Mouse (Mus musculus) MEL (cell line): ENCODE data around the gene Txndc5. TPM values are rescaled to one million over a fixed set of nuclear protein-coding genes. Genes with fewer than 3 reads are reported as not detected.

Source experiments
- DNase-seq: peaks from one replicate; pipeline ENCODE4 v3.0.0; 2011; ENCODE audit warnings: low read depth, low spot score
- H3K27ac ChIP-seq: 2 replicates; pipeline ENCODE4 v1.5.1; 2012; ENCODE audit warnings: low read depth, mild to moderate bottlenecking, control low read depth, low read length, moderate library complexity; ENCODE audit not compliant: control insufficient read depth
- H3K27me3 ChIP-seq, 2 experiments: fragments of 150-350 bp in 1 of 2; sonication (generic) in 1 of 2; 2 replicates each; pipeline ENCODE4 v1.6.1; 2012; ENCODE audit warnings: low read length in 2 of 2, mild to moderate bottlenecking in 2 of 2, improper control_type of control experiment in 1 of 2, moderate library complexity in 1 of 2; ENCODE audit not compliant: insufficient read depth in 2 of 2, control insufficient read depth in 1 of 2
- H3K36me3 ChIP-seq, 2 experiments: 2 replicates each; pipeline ENCODE4 v1.6.1; 2012 to 2014; ENCODE audit warnings: low read length in 2 of 2, improper control_type of control experiment in 1 of 2, inconsistent platforms in 1 of 2, mild to moderate bottlenecking in 1 of 2; ENCODE audit not compliant: insufficient read depth in 2 of 2, control insufficient read depth in 1 of 2
- H3K4me1 ChIP-seq, 2 experiments: fragments of 150-350 bp in 1 of 2; sonication (generic) in 1 of 2; 2 replicates each; pipeline ENCODE4 v1.6.1; 2012; ENCODE audit warnings: low read length in 2 of 2, improper control_type of control experiment in 1 of 2, mild to moderate bottlenecking in 1 of 2; ENCODE audit not compliant: insufficient read depth in 2 of 2, control insufficient read depth in 1 of 2
- H3K4me3 ChIP-seq, 2 experiments: fragments of 150-350 bp in 1 of 2; sonication (generic) in 1 of 2; 2 replicates each; pipeline ENCODE4 v1.5.1; 2012; ENCODE audit warnings: low read depth in 2 of 2, low read length in 2 of 2, mild to moderate bottlenecking in 2 of 2, moderate library complexity in 2 of 2, control low read depth in 1 of 2, improper control_type of control experiment in 1 of 2; ENCODE audit not compliant: control insufficient read depth in 1 of 2, insufficient read depth in 1 of 2
- H3K79me2 ChIP-seq: 2 replicates; pipeline ENCODE4 v1.6.1; 2012; ENCODE audit warnings: mild to moderate bottlenecking, low read length, moderate library complexity; ENCODE audit not compliant: control insufficient read depth, poor library complexity, insufficient read depth
- H3K9ac ChIP-seq: 2 replicates; pipeline ENCODE4 v1.6.1; 2012; ENCODE audit warnings: low read depth, mild to moderate bottlenecking, control low read depth, low read length, moderate library complexity; ENCODE audit not compliant: control insufficient read depth, poor library complexity, severe bottlenecking
- H3K9me3 ChIP-seq: fragments of 150-350 bp; sonication (generic); replicated peaks from 2 replicates; pipeline ENCODE4 v1.6.1; 2012; ENCODE audit warnings: mild to moderate bottlenecking, low read length, improper control_type of control experiment, moderate library complexity; ENCODE audit not compliant: insufficient read depth
- BHLHE40 ChIP-seq: IDR thresholded peaks from 2 replicates; pipeline ENCODE4 v1.6.1; 2012; ENCODE audit warnings: low read depth, mild to moderate bottlenecking, inconsistent platforms, low read length, improper control_type of control experiment, borderline replicate concordance
- CHD2 ChIP-seq: IDR thresholded peaks from 2 replicates; pipeline ENCODE4 v1.6.1; 2011; ENCODE audit warnings: low read length, improper control_type of control experiment
- CTCF ChIP-seq, 3 experiments: IDR thresholded peaks in 2 of 3; conservative IDR thresholded peaks in 1 of 3; 2 replicates each; pipeline ENCODE4 v1.5.1; 2011 to 2012; ENCODE audit warnings: low read length in 3 of 3, low read depth in 2 of 3, mild to moderate bottlenecking in 2 of 3, improper control_type of control experiment in 1 of 3, inconsistent platforms in 1 of 3, mixed read lengths in 1 of 3, moderate library complexity in 1 of 3; ENCODE audit not compliant: control insufficient read depth in 1 of 3, insufficient read depth in 1 of 3, poor library complexity in 1 of 3, severe bottlenecking in 1 of 3
- EP300 ChIP-seq, 2 experiments: IDR thresholded peaks; 2 replicates each; pipeline ENCODE4 v1.6.1; 2011; ENCODE audit warnings: improper control_type of control experiment in 2 of 2, low read length in 2 of 2, low read depth in 1 of 2, mild to moderate bottlenecking in 1 of 2
- ETS1 ChIP-seq: IDR thresholded peaks from 2 replicates; pipeline ENCODE4 v1.6.1; 2012; ENCODE audit warnings: low read depth, mild to moderate bottlenecking, inconsistent platforms, low read length, improper control_type of control experiment, moderate library complexity
- GABPA ChIP-seq: IDR thresholded peaks from 2 replicates; pipeline ENCODE4 v1.6.1; 2012; ENCODE audit warnings: low read depth, mild to moderate bottlenecking, inconsistent platforms, low read length, improper control_type of control experiment, moderate library complexity
- JUND ChIP-seq: IDR thresholded peaks from 2 replicates; pipeline ENCODE4 v1.6.1; 2011; ENCODE audit warnings: low read depth, mild to moderate bottlenecking, improper control_type of control experiment, low read length
- MXI1 ChIP-seq: IDR thresholded peaks from 2 replicates; pipeline ENCODE4 v1.6.1; 2011; ENCODE audit warnings: mild to moderate bottlenecking, low read depth, low read length, improper control_type of control experiment
- MYB ChIP-seq: IDR thresholded peaks from 2 replicates; pipeline ENCODE4 v1.6.1; 2011; ENCODE audit warnings: mild to moderate bottlenecking, low read depth, low read length, improper control_type of control experiment
- MYC ChIP-seq: IDR thresholded peaks from 2 replicates; pipeline ENCODE4 v1.6.1; 2011; ENCODE audit warnings: low read depth, mild to moderate bottlenecking, low read length, improper control_type of control experiment, moderate library complexity
- POLR2A ChIP-seq, 2 experiments: IDR thresholded peaks; 2 replicates each; pipeline ENCODE4 v1.6.1; 2011 to 2012; ENCODE audit warnings: low read length in 2 of 2, mild to moderate bottlenecking in 2 of 2, control low read depth in 1 of 2, improper control_type of control experiment in 1 of 2, low read depth in 1 of 2, moderate library complexity in 1 of 2; ENCODE audit not compliant: control insufficient read depth in 1 of 2, insufficient read depth in 1 of 2, poor library complexity in 1 of 2
- POLR2AphosphoS5 ChIP-seq: IDR thresholded peaks from 2 replicates; pipeline ENCODE4 v1.6.1; 2012; ENCODE audit warnings: low read depth, borderline replicate concordance, mild to moderate bottlenecking, inconsistent platforms, low read length, moderate library complexity, mixed read lengths
- RCOR1 ChIP-seq: IDR thresholded peaks from 2 replicates; pipeline ENCODE4 v1.6.1; 2012; ENCODE audit warnings: low read depth, mild to moderate bottlenecking, inconsistent platforms, low read length, improper control_type of control experiment
- SIN3A ChIP-seq: IDR thresholded peaks from 2 replicates; pipeline ENCODE4 v1.6.1; 2012; ENCODE audit warnings: low read length, improper control_type of control experiment, inconsistent platforms
- TAL1 ChIP-seq: IDR thresholded peaks from 2 replicates; pipeline ENCODE4 v1.6.1; 2012; ENCODE audit warnings: mild to moderate bottlenecking, inconsistent platforms, low read length, moderate library complexity, mixed read lengths
- TBP ChIP-seq: IDR thresholded peaks from 2 replicates; pipeline ENCODE4 v1.8.0; 2011; ENCODE audit warnings: low read depth, low read length, improper control_type of control experiment
- USF2 ChIP-seq, 2 experiments: IDR thresholded peaks; 2 replicates each; pipeline ENCODE4 v1.6.1; 2011 to 2012; ENCODE audit warnings: improper control_type of control experiment in 2 of 2, low read length in 2 of 2, borderline replicate concordance in 1 of 2, inconsistent platforms in 1 of 2, low read depth in 1 of 2, mild to moderate bottlenecking in 1 of 2; ENCODE audit not compliant: insufficient read depth in 1 of 2
- ZC3H11A ChIP-seq: IDR thresholded peaks from 2 replicates; pipeline ENCODE4 v1.6.1; 2012; ENCODE audit warnings: low read depth, mild to moderate bottlenecking, inconsistent platforms, low read length, improper control_type of control experiment
- ZKSCAN1 ChIP-seq: IDR thresholded peaks from 2 replicates; pipeline ENCODE4 v1.6.1; 2012; ENCODE audit warnings: low read depth, mild to moderate bottlenecking, inconsistent platforms, low read length, improper control_type of control experiment, moderate library complexity
- ZMIZ1 ChIP-seq: IDR thresholded peaks from 2 replicates; pipeline ENCODE4 v1.6.1; 2012; ENCODE audit warnings: low read depth, mild to moderate bottlenecking, inconsistent platforms, low read length, improper control_type of control experiment, moderate library complexity
- ZNF384 ChIP-seq: IDR thresholded peaks from 2 replicates; pipeline ENCODE4 v1.6.1; 2012; ENCODE audit warnings: low read depth, mild to moderate bottlenecking, inconsistent platforms, low read length, improper control_type of control experiment
- polyA plus RNA-seq, 2 experiments: library from polyadenylated mRNA; stranded (reverse) in 1 of 2; unstranded in 1 of 2; fragments of >175 nt in 1 of 2; fragments of >200 nt in 1 of 2; gene quantifications; 2 replicates each; pipeline versions ENCODE4 v1.2.1 to v1.2.4; 2012; ENCODE audit warnings: low replicate concordance in 2 of 2, low read depth in 1 of 2; ENCODE audit not compliant: insufficient read length in 2 of 2, insufficient read depth in 1 of 2, missing spikeins in 1 of 2
- total RNA-seq: library from RNA; depleted of rRNA; stranded (reverse); fragments of 300-350 nt; gene quantifications from 2 replicates; pipeline ENCODE4 v1.2.3, GENCODE M21; 2012

Gene Txndc5
- total and polyA plus RNA-seq, 3 experiments = 87.3 to 114 TPM; not detected in 1

- TF ChIP-seq ZKSCAN1 (no peak), EP300 (IDR thresholded peaks at IDR 0.05; ENCODE audit: low read depth in 1 of 2, low read length in 2 of 2) (peak in 1 of 2 experiments; percentile 63; a peak in 2 of 4 replicates), POLR2AphosphoS5 (no peak), USF2 (IDR thresholded peaks at IDR 0.05; ENCODE audit: borderline replicate concordance in 1 of 2, insufficient read depth in 1 of 2, low read depth in 1 of 2, low read length in 2 of 2) (no peak), CTCF (IDR thresholded peaks at IDR 0.05 in 2 of 3, conservative IDR thresholded peaks at IDR 0.05 in 1 of 3; ENCODE audit: control insufficient read depth in 1 of 3, insufficient read depth in 1 of 3, low read depth in 2 of 3, low read length in 3 of 3, poor library complexity in 1 of 3, severe bottlenecking in 1 of 3) (no peak), ZMIZ1 (no peak)
Observed at GRCm38 (mm10) chr13:38574668-38575067, 46.0 kb upstream of the Txndc5 start (continued).

- Histone ChIP-seq H3K79me2 (no peaks in the 10 kb centered on the region), H3K9ac (no peak overlapping the region), H3K4me1 (peaks cover 0 to 4% of the 10 kb centered on the region in 2 experiments; a peak in 2 of 4 replicates), H3K9me3 (no peaks in the 10 kb centered on the region), H3K4me3 (no peak overlapping the region), H3K27ac (no peak overlapping the region), H3K36me3 (peaks cover 0 to 4% of the 10 kb centered on the region in 2 experiments; a peak in 1 of 4 replicates), H3K27me3 (no peaks in the 10 kb centered on the region; a peak in 1 of 4 replicates)
- no peak for DNase-seq
- TF ChIP-seq CHD2 (no peak), JUND (no peak), SIN3A (no peak), GABPA (no peak), POLR2A (IDR thresholded peaks at IDR 0.05; ENCODE audit: control insufficient read depth in 1 of 2, insufficient read depth in 1 of 2, low read depth in 1 of 2, low read length in 2 of 2, poor library complexity in 1 of 2) (no peak), RCOR1 (no peak), ETS1 (no peak), MYC (no peak), TAL1 (no peak), MXI1 (no peak), BHLHE40 (no peak), TBP (no peak)
Observed at GRCm38 (mm10) chr13:38573281-38573680, 44.7 kb upstream of the Txndc5 start.

GRCm38 (mm10) chr13:38565245-38565644, 36.6 kb upstream of the Txndc5 start:
- H3K4me3 ChIP-seq = no peak overlapping the region
- no peaks in the 10 kb centered on the region for H3K79me2 ChIP-seq
- H3K36me3 ChIP-seq = no peaks in the 10 kb centered on the region
- H3K27me3 ChIP-seq = peaks cover 11 to 15% of the 10 kb centered on the region in 2 experiments
- TF ChIP-seq MYB (no peak), CTCF (IDR thresholded peaks at IDR 0.05 in 2 of 3, conservative IDR thresholded peaks at IDR 0.05 in 1 of 3; ENCODE audit: control insufficient read depth in 1 of 3, insufficient read depth in 1 of 3, low read depth in 2 of 3, low read length in 3 of 3, poor library complexity in 1 of 3, severe bottlenecking in 1 of 3) (no peak), ZNF384 (no peak), CHD2 (no peak), ZC3H11A (no peak), SIN3A (no peak)
- H3K4me1 ChIP-seq = no peaks in the 10 kb centered on the region
- no peaks in the 10 kb centered on the region for H3K9me3 ChIP-seq
- H3K9ac ChIP-seq = no peak overlapping the region
- no peak for DNase-seq
- no peak overlapping the region for H3K27ac ChIP-seq
